Mouse (Mus musculus): ENCODE data around the gene Ank3. TPM values are rescaled to one million over a fixed set of nuclear protein-coding genes. Genes with fewer than 3 reads are reported as not detected.

Ank3 gene
- polyA plus RNA-seq, 1 experiment, result 159 TPM

DNA sequence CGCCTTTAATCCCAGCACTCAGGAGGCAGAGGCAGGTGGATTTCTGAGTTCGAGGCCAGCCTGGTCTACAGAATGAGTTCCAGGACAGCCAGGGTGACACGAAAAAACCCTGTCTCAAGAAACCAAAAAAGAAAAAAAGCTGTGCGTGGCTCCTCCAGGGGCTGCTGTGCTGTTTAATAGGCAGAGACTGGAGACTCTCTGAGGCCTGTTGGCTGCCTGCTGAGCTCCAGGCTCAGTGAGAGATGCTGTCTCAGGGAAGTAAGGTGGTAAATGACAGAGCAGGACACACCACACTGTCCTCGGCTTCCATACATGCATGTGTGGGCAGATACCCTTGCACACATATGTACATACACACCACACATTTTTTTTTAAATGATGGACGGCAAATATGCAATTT is 206.0 kb downstream of the Ank3 start:
- no peak for DNase-seq (ENCODE audit: extremely low spot score in 1 of 2, low spot score in 1 of 2)

DNA sequence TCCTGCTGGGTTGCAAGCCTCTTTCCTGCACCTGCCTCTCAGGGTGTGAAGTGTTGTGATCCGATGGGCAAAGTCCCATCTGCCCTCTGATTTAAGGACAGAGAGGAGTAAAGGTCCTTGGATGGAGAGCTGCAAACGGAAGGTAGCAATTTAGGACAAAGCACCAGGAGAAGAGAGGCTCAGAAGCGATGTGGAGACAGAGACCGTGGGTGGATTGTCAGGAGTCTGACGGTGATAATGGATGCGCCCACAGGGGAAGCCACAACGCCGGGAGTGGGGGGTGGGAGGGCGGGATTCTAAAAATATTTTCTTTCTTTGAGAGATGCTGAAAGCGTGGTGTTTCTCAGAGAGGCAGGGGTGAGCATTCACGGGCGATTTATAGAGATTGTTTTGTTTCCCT is 206.6 kb downstream of the Ank3 start:
- peak in 1 of 2 experiments; percentile 64 for DNase-seq (ENCODE audit: extremely low spot score in 1 of 2, low spot score in 1 of 2)

DNA sequence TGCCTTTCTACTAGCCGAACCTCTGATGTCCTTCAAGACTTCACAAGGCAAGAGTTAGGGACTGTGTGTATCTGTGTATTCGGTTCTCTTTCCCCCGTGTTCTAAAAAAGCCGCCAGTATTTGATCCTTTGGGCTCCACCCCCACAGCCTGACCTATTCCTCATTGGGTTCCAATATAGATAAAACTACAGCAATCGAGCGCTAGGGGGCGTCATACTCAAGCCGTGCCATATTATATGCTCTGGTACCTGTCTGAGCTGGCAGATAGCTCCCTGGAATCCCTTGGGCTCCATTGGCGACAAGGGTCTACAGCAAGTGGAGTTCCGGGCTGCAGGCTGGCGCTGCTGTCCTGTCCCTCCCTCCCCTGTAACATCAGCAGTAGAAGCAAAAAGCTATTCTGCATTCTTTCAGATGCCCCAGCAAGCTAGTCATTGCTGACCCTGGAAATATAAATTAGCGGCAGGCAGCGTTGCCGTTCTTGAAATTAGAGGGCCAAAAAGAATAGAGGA is 209.1 kb downstream of the Ank3 start:
- DNase-seq (ENCODE audit: extremely low spot score in 1 of 2, low spot score in 1 of 2), result no peak

DNA sequence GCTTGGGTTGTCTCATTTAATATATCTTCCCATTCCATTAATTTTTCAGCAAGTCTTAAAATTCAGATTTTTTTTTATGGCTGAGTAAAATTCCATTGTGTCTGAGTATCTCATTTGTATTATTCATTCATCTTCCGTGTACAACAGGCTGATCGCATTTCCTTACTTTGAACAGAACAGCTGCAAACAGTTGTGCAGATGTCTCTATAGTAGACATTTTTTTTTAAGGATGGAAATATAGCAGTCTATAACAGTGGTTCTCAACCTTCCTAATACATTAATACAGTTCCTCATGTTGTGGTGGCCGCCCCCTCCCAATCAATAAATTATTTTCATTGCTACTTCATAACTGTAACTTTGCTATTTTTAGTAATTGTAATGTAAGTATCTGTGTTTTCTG is 212.7 kb downstream of the Ank3 start:
- no peak for DNase-seq (ENCODE audit: extremely low spot score in 1 of 2, low spot score in 1 of 2)

DNA sequence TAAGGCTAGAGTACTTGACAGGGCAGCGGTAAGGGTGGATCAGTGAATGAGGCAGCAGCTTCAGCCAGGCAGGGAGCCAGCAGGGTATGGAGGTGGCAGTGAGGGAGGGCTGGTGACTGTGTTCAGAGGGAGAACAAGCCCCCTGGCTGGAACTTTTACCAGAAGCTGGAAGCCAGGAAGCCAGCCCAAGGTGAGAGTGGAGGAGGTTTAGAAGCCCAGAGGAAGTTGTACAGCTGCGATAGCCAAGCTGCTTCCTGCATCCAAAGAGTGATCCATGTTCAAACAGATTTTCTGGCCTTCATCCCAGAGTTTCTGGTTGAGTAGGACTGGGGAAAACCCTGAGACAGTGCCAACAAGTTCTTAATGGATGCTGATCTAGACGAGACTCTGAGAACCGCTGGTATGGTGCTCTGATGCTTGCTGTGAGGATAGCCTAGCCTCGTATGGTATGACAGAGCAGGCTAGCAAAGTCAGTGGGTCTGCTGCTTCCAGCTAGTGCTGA is 213.3 kb downstream of the Ank3 start:
- DNase-seq (ENCODE audit: extremely low spot score in 1 of 2, low spot score in 1 of 2), result peak; percentile 35 to 84

DNA sequence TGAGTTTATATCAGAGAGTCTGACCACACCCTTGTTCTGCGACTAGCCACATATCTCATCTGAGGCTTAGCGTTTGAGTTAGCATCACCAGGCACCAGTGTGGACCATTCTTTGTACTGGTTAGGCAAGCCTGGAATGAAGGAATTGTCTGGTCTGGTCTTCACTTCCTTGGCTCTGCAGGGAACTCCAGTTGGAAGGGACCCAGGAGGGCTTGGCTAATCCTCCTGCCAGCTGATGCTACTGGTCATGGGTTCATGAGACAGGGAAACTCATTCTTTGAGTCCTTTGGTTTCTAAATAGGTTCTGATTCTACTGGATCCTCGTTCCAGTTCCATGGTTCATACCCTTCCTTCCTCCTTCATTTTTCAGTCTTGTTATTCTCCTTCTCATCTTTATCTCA is 218.4 kb downstream of the Ank3 start:
- no peak for DNase-seq (ENCODE audit: extremely low spot score in 1 of 2, low spot score in 1 of 2)

DNA sequence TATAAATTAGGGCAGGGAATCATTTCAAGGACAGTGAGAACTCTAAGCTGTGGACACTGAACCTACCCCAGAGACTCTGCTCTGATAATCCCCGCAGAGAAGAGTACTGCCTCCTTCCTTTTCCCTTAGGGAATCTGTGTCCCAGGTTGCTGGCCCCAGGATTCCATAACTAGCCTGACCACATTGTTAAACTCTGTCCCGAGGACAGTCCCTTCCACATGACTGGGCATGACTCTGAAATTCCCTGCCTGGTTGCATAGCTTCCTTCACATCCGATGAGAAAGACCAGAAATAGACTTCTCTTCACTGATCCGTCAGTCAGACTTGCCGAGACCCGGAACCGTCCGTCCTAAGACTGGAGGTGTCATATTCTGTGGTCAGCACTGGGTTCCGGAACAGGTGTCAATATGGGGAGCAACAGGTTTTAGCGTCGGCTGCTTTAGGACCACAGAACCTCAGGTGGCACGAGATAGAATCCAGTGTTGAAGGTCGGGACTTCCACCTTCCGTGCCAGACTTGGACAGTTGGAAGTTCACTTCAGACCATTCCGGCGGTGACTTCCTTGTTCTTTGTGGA is 219.1 kb downstream of the Ank3 start:
- no peak for DNase-seq (ENCODE audit: extremely low spot score in 1 of 2, low spot score in 1 of 2)

DNA sequence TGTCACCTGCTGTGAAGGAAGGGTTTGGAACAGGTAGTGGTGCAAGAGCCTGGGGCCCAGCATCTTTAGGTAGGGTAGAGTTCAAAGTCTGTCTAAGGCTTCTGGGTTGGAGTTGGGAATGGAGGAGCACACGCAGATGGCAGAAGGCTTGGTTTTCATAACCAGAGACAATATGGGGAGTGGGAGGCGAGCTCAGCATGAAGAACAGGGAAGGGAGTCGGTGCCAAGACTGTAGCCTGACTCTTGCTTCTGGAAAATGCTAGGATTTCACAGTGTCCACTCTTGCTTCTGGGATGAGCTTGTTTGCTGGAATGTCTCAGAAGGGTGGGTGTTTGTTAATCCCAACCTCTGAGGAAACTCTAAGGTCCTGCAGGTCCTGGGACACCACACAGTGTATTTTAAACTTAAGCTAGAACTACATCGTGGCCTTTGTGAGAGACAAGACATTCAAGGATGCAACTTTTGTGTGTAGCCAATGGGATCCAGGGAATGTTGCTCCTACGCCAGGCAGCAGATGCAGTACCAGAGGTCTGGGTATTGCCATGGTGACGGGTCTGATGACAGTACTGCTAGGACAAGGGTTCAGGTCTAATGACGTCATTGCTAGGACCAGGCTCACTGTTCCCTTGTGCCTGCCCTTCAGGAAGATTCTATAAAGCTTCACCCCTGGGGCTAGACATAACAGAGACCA is 222.3 kb downstream of the Ank3 start:
- no peak for DNase-seq (ENCODE audit: extremely low spot score in 1 of 2, low spot score in 1 of 2)

DNA sequence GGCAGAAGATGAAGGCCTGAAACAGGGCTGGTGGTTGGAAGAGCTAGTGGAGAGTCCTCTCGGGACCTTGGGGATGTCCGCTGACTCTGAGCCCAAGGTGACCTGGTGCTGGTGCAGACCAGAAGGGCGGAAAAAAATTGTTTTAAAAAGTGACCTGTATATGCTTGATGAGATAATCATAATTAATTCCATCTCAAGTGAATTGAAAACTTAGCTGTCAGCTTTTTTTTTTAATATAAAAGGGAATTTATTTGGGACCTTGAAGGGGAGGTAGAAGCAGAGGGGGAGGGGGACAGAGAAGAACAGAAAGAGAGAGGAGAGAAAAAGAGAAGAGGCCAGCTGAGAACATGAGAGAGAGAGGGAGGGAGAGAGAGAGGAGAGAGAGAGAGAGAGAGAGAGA is 229.2 kb downstream of the Ank3 start:
- DNase-seq (ENCODE audit: extremely low spot score in 1 of 2, low spot score in 1 of 2), result no peak

DNA sequence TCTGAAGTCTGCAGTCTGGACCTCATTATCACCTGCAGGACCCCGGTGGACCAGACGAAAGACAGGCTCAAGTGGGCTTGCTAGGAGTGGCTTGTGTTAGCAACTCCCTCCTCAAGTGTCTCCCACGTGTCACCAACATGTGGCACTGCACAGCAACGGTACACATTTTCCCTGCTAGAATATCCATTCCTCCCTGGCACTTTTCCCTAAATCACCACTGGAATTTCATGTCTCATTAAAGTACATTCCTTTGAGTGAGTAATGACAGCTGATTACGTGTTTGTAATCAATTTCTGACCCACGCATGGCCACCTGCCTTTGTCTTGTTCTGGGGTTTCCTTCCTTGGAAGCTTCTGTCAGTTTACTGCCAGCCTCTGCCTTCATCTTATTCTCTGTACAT is 230.2 kb downstream of the Ank3 start:
- DNase-seq (ENCODE audit: extremely low spot score in 1 of 2, low spot score in 1 of 2), result no peak

DNA sequence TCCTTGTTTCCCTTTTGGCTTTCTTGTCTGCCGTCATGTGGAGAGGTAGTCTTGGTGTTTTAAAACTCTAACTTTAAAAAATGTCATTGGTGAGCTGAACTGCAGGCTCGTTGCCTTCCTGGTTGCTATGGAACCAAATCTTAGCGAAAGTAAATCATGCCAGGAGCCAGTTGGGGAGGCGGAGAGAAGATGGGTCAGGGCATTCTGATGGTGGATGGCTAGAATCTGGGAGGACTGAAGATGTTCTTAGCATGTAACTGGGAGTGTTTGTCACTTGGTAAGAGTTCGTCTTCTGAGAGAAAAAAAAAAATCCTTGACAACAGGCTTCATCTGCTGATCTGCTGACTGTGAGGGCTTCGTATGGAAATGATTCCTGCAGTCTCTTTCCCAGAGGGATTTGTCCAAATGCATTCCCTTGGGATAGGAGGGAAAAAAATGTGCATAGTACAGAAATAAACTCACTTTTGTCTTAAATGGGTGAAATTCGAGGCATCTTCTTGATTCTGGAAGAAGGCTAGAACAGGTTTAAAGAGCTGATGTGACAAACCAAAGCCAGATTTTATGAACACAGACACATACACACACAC is 232.3 kb downstream of the Ank3 start:
- peak in 1 of 2 experiments; percentile 57 for DNase-seq (ENCODE audit: extremely low spot score in 1 of 2, low spot score in 1 of 2)

DNA sequence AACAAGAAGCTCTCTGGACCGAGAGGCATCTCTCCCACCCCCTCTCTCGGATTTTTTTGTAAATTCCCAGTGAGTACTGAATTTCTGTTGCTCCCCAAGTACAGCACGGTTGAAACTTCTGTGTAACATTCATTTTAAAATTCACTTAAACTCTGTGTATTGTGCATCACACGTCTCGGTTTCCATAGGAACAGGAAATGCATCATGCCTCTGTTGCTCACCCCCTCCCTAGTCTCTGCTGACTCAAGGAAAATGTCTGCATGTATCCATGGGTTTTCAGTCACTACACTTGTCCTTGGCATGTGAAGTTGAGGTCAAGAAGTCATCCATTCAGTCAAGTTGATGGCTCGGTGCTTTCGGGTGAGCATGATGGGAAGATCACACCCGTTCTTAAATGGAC is 234.3 kb downstream of the Ank3 start:
- DNase-seq (ENCODE audit: extremely low spot score in 1 of 2, low spot score in 1 of 2), result no peak

DNA sequence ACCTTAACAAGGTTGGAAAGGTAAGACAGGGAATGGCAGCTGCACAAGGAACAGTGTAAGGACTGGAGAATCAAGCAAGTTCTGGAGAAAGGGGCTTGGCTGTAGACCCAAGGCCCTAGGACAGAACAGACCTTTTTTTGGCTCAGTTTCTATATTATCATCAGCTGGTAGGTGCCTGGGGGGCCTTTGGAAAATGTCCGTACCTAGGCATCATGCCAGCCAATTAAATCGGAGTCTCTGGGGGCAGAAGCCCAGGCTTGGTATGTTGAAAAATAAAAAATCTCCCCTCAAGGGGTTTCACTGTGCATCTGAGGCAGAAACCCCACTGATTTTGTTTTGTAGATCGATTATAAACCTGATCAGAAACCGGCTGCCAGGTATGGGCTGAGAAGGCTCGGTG is 236.3 kb downstream of the Ank3 start:
- DNase-seq (ENCODE audit: extremely low spot score in 1 of 2, low spot score in 1 of 2), result no peak

DNA sequence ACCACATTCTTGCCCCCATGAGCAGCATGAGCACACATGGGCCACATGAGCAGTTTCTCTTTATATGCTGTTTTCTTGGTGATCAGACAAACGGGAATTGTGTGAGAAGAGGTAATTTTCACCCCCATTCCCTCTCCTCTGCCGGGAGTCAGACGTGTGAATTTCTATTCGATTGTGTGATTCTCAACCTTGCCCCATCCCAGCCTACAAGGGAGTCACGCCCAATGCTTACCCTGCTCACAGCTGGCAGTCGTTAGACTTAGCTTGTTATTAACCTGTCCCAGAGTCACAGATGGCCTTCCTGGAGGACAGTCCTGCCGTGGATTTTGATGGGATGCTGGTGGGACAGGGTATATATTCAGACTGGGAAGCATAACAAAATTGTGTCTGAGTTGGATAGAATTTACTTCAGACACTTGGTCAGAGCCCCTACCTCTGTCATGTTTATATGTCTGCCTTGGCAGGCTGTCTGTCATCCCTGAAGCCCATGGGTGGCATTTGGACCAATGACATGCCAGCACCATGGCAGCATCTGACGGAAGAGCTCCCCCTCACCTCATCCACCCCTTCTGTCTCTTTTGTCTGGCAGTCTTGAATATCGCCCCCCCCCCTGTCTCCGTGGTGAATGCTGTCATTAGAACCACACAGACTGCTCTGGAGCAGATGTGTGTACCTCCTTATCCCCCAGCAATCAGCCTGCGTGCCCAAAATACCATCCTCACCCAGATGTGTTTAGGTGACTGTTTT is 237.5 kb downstream of the Ank3 start:
- no peak for DNase-seq (ENCODE audit: extremely low spot score in 1 of 2, low spot score in 1 of 2)

DNA sequence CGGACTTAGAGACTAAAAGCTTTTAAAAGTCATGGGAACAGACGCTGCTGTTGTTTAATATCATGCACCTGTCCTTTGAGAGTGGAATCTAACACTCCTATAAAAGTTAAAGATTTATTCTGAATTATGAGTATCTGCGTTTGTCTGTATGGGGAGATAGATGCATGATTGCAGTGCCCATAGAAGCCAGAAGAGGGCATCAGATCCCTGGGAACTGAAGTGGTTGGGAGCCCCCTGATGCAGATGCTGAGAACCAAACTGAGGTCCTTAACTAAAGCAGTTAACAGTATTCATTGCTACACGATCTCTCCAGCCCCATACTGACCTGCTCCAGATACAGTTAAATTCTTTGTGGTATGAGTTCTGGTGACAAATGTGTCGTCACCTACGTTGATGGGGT is 240.6 kb downstream of the Ank3 start:
- no peak for DNase-seq (ENCODE audit: extremely low spot score in 1 of 2, low spot score in 1 of 2)

DNA sequence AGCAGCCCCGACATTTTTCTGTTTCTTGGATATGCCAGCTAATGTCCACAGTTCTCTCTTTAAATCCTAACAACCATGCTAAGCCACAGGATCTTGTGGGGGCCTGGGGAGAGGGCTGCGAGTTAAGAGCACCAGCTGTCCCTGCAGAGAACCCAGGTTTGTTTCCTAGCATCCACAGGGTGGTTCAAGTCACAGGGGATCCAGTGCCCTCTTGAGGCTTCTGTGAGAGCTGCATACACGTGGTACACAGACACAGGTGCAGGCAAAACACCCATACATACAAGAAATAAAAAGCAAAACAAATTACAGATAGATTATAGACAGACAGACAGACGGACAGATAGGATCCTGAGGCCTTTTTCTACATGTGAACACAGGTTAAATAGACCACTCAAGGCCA is 242.0 kb downstream of the Ank3 start:
- DNase-seq (ENCODE audit: extremely low spot score in 1 of 2, low spot score in 1 of 2), result no peak

DNA sequence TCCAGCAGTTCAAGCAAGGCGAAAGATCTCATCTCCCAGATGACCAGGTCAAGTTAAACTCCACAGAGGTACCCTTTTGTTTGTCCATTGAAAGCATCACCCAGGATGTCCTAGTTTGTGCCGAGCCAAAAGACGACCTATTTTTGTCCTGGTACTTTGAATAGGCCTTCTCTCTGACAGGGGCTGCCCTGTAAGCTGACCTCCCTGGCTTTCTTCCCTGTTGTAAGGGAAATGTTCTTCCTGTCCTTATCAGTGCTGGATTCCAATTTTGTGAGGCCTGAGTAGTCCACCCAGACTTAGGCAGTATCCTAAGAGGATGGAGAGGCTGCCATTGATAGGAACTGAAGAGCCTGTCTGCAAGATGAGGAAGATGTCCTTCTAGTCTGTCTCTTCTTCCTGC is 244.9 kb downstream of the Ank3 start:
- no peak for DNase-seq (ENCODE audit: extremely low spot score in 1 of 2, low spot score in 1 of 2)

DNA sequence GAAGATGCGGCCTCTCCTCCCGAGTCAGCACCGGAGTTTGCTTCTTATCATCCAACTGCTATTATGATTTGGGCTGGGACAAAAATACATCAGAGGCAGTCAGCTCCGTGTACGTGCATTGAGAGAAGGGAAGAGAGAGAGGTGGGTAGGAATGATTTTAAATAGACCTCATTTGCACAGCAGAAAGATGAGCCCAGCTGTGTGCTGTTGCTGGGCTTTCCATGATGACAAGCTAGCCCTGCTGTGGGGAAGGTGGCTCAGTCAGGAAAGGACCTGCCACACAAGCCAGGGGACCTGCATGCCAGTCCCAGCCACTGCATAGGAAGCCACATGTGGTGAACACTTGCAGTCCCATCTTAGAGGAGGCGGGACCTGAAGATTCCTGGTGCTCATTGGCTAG is 245.4 kb downstream of the Ank3 start:
- DNase-seq (ENCODE audit: extremely low spot score in 1 of 2, low spot score in 1 of 2), result peak; percentile 45 to 52

DNA sequence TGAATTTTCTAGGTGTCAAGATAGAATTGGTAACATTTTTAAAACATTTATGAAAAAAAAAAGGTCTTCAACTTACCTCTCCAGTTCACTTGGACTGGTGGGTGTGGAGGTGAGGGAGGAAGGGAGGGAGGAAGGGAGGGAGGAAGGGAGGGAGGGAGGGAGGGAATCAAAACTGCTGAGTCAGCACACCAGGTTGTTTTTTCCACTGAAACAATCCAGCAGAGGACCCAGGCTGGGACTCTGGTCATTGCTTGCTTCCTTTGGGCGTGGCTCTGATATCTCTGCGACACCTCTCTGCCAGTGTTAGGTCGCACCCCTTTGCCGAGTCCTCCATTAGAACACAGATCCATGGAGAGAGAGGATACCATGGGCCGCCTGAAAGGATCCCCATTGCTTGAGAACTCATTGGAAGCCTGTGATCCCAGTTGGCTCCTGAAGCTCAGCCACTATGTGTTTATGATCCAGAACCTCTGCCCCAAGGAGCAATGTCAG is 246.8 kb downstream of the Ank3 start:
- no peak for DNase-seq (ENCODE audit: extremely low spot score in 1 of 2, low spot score in 1 of 2)

DNA sequence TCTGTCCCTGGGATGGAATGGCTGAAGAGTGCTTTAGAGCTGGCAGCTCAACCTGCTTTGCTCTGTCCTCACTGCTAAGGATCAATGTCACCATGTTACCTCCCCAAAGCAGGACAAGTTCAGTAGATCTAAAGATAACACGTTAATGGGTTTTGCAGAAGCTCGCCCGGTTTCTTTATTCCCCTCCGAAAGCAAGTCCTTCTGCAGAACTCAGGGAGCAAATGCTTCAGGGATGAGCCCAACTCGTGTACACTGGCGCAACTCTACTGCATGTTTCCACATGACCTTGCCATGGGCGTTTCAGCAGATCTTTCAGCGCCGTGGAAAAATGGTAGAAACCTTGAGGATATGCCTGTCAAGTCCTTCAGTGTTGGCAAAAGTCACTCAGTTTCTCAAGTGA is 247.4 kb downstream of the Ank3 start:
- DNase-seq (ENCODE audit: extremely low spot score in 1 of 2, low spot score in 1 of 2), result no peak

DNA sequence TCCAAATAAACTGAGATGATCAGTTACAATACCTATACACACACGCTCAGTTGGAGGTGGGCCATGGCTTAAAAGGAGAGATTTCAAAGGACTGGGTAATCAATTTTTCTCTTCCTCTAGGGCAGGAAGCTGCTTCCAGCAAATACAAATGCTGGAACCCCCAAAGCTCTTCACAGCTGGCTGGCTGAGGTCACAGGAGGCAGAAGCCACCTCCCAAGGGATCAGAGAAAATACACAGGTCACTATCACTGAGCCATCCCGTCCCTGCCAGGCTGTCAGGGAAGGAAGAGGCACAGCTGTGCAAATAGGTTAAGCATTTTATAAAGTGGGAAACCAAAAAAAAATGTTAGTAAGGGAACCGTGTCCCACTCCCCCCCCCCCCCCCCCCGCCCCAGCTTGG is 251.5 kb downstream of the Ank3 start:
- no peak for DNase-seq (ENCODE audit: extremely low spot score in 1 of 2, low spot score in 1 of 2)

All from frontal cortex, adult 2 months (tissue).